Mouse (Mus musculus) hematopoietic stem cell, adult 5-6 weeks (primary cell): ENCODE measurements around the gene Fbln1. TPM values are rescaled to one million over a fixed set of nuclear protein-coding genes. Genes with fewer than 3 reads are reported as not detected.

Source experiments
- ATAC-seq, 2 experiments: fragments of 125-278 bp in 1 of 2; replicated peaks in 1 of 2; 2 replicates each; pipeline ENCODE4 v1.8.0; 2016 to 2017; ENCODE audit warnings: inconsistent platforms in 2 of 2, mild to moderate bottlenecking in 2 of 2, moderate number of reproducible peaks in 2 of 2, low read depth in 1 of 2, moderate TSS enrichment in 1 of 2; ENCODE audit not compliant: low FRiP score in 2 of 2, poor library complexity in 2 of 2, severe bottlenecking in 2 of 2, insufficient read depth in 1 of 2, low TSS enrichment in 1 of 2
- total RNA-seq: library from RNA; stranded (forward); fragments of 172-1452, 232-1000 nt; gene quantifications from 2 replicates; pipeline ENCODE4 v1.2.3, GENCODE M21; 2017

Gene Fbln1
- total RNA-seq, 1 experiment from 2014 or later, result 1.2 TPM

GRCm38 (mm10) chr15:85228568-85228967 lies 22.8 kb downstream of the Fbln1 start:
- ATAC-seq, result no peak

GRCm38 (mm10) chr15:85229960-85230535 lies 24.3 kb downstream of the Fbln1 start:
- ATAC-seq, result no peak

GRCm38 (mm10) chr15:85230613-85231012 lies 24.9 kb downstream of the Fbln1 start:
- no peak for ATAC-seq

GRCm38 (mm10) chr15:85231443-85232255 lies 25.9 kb downstream of the Fbln1 start:
- peak; percentile 51 to 58; a peak in 2 of 4 replicates for ATAC-seq

- ATAC-seq, result peak in 1 of 2 experiments; percentile 15; a peak in 1 of 4 replicates
These were observed 26.4 kb downstream of the Fbln1 start for GRCm38 (mm10) chr15:85232256-85232535.

GRCm38 (mm10) chr15:85232543-85233250 lies 26.9 kb downstream of the Fbln1 start:
- ATAC-seq, result 0 out of 4 replicates have a peak, but pooled peaks of 1 of the 2 experiments have one; percentile 1

- ATAC-seq, result no peak
These were observed 27.5 kb downstream of the Fbln1 start for GRCm38 (mm10) chr15:85233251-85233611.

- no peak for ATAC-seq
These were observed 27.9 kb downstream of the Fbln1 start for GRCm38 (mm10) chr15:85233690-85234089.

GRCm38 (mm10) chr15:85238821-85239745 lies 33.3 kb downstream of the Fbln1 start:
- ATAC-seq, result no peak

GRCm38 (mm10) chr15:85240086-85240485 lies 34.3 kb downstream of the Fbln1 start:
- ATAC-seq, result no peak

- no peak for ATAC-seq
These were observed 36.1 kb downstream of the Fbln1 start for GRCm38 (mm10) chr15:85241856-85242255.

GRCm38 (mm10) chr15:85244414-85245161 lies 38.8 kb downstream of the Fbln1 start:
- ATAC-seq, result no peak

GRCm38 (mm10) chr15:85245241-85246010 lies 39.7 kb downstream of the Fbln1 start:
- ATAC-seq, result no peak

GRCm38 (mm10) chr15:85246016-85246415 lies 40.3 kb downstream of the Fbln1 start:
- no peak for ATAC-seq

GRCm38 (mm10) chr15:85246936-85247335 lies 41.2 kb downstream of the Fbln1 start:
- no peak for ATAC-seq

GRCm38 (mm10) chr15:85248311-85248710 lies 42.6 kb downstream of the Fbln1 start:
- ATAC-seq, result no peak
